Mouse (Mus musculus): ENCODE data around the gene Gab2. TPM values are rescaled to one million over a fixed set of nuclear protein-coding genes. Genes with fewer than 3 reads are reported as not detected.

Gab2 gene
- polyA plus RNA-seq, 1 experiment: 1.8 TPM

- no peak overlapping the region for H3K4me3 ChIP-seq (ENCODE audit: insufficient read depth, poor library complexity, severe bottlenecking)
- no peaks in the 10 kb centered on the region for H3K27me3 ChIP-seq (ENCODE audit: control insufficient read depth, insufficient read depth, insufficient read length)
- no peak for TF ChIP-seq CEBPB (IDR thresholded peaks at IDR 0.05; ENCODE audit: low read depth)
- no peak for TF ChIP-seq FOSL1 (IDR thresholded peaks at IDR 0.05; ENCODE audit: insufficient read depth, low read length, poor library complexity, severe bottlenecking)
- TF ChIP-seq USF1 (IDR thresholded peaks at IDR 0.05; ENCODE audit: low read depth): no peak
- no peak for TF ChIP-seq MYOG (IDR thresholded peaks at IDR 0.05; ENCODE audit: control insufficient read depth, extremely low read depth, insufficient read length)
- no peak for TF ChIP-seq MYOD1 (IDR thresholded peaks at IDR 0.05; ENCODE audit: control insufficient read depth, insufficient read length, low read depth)
- no peak for TF ChIP-seq MAX (IDR thresholded peaks at IDR 0.05)
- no peak for TF ChIP-seq CTCF (IDR thresholded peaks at IDR 0.05; ENCODE audit: control insufficient read depth, insufficient read depth, insufficient read length)
- no peak overlapping the region for H3ac ChIP-seq (ENCODE audit: control insufficient read depth, insufficient read length, low read depth)
- no peaks in the 10 kb centered on the region for H3K36me3 ChIP-seq (ENCODE audit: control insufficient read depth, insufficient read depth)
- H3K79me3 ChIP-seq (ENCODE audit: low read depth): no peaks in the 10 kb centered on the region
- no peaks in the 10 kb centered on the region for H3K79me2 ChIP-seq (ENCODE audit: control insufficient read depth, insufficient read depth)
These were observed 69.9 kb downstream of the Gab2 start for GRCm38 (mm10) chr7:97151082-97151813.

- Histone ChIP-seq H3K79me2 (ENCODE audit: control insufficient read depth, insufficient read depth) (no peaks in the 10 kb centered on the region), H3K4me3 (ENCODE audit: insufficient read depth, poor library complexity, severe bottlenecking) (no peak overlapping the region), H3K36me3 (ENCODE audit: control insufficient read depth, insufficient read depth) (no peaks in the 10 kb centered on the region), H3ac (ENCODE audit: control insufficient read depth, insufficient read length, low read depth) (no peak overlapping the region), H3K79me3 (ENCODE audit: low read depth) (no peaks in the 10 kb centered on the region), H3K27me3 (ENCODE audit: control insufficient read depth, insufficient read depth, insufficient read length) (no peaks in the 10 kb centered on the region)
- TF ChIP-seq CTCF (IDR thresholded peaks at IDR 0.05; ENCODE audit: control insufficient read depth, insufficient read depth, insufficient read length) (no peak), FOSL1 (IDR thresholded peaks at IDR 0.05; ENCODE audit: insufficient read depth, low read length, poor library complexity, severe bottlenecking) (no peak), MYOG (IDR thresholded peaks at IDR 0.05; ENCODE audit: control insufficient read depth, extremely low read depth, insufficient read length) (no peak), CEBPB (IDR thresholded peaks at IDR 0.05; ENCODE audit: low read depth) (no peak), USF1 (IDR thresholded peaks at IDR 0.05; ENCODE audit: low read depth) (no peak), MAX (IDR thresholded peaks at IDR 0.05) (no peak), MYOD1 (IDR thresholded peaks at IDR 0.05; ENCODE audit: control insufficient read depth, insufficient read length, low read depth) (no peak)
These were observed 73.5 kb downstream of the Gab2 start for GRCm38 (mm10) chr7:97154756-97155487.

- TF ChIP-seq FOSL1 (IDR thresholded peaks at IDR 0.05; ENCODE audit: insufficient read depth, low read length, poor library complexity, severe bottlenecking) (no peak), MAX (IDR thresholded peaks at IDR 0.05) (no peak), USF1 (IDR thresholded peaks at IDR 0.05; ENCODE audit: low read depth) (no peak), CTCF (IDR thresholded peaks at IDR 0.05; ENCODE audit: control insufficient read depth, insufficient read depth, insufficient read length) (no peak), MYOD1 (IDR thresholded peaks at IDR 0.05; ENCODE audit: control insufficient read depth, insufficient read length, low read depth) (no peak), MYOG (IDR thresholded peaks at IDR 0.05; ENCODE audit: control insufficient read depth, extremely low read depth, insufficient read length) (no peak), CEBPB (IDR thresholded peaks at IDR 0.05; ENCODE audit: low read depth) (no peak)
- Histone ChIP-seq H3K27me3 (ENCODE audit: control insufficient read depth, insufficient read depth, insufficient read length) (no peaks in the 10 kb centered on the region), H3K79me3 (ENCODE audit: low read depth) (no peaks in the 10 kb centered on the region), H3K79me2 (ENCODE audit: control insufficient read depth, insufficient read depth) (no peaks in the 10 kb centered on the region), H3ac (ENCODE audit: control insufficient read depth, insufficient read length, low read depth) (no peak overlapping the region), H3K4me3 (ENCODE audit: insufficient read depth, poor library complexity, severe bottlenecking) (no peak overlapping the region), H3K36me3 (ENCODE audit: control insufficient read depth, insufficient read depth) (no peaks in the 10 kb centered on the region)
These were observed 82.9 kb downstream of the Gab2 start for GRCm38 (mm10) chr7:97164261-97164660.

GRCm38 (mm10) chr7:97171089-97171488 is 89.7 kb downstream of the Gab2 start:
- Histone ChIP-seq H3K79me3 (ENCODE audit: low read depth) (no peaks in the 10 kb centered on the region), H3K27me3 (ENCODE audit: control insufficient read depth, insufficient read depth, insufficient read length) (no peaks in the 10 kb centered on the region), H3ac (ENCODE audit: control insufficient read depth, insufficient read length, low read depth) (no peak overlapping the region), H3K4me3 (ENCODE audit: insufficient read depth, poor library complexity, severe bottlenecking) (no peak overlapping the region), H3K36me3 (ENCODE audit: control insufficient read depth, insufficient read depth) (no peaks in the 10 kb centered on the region), H3K79me2 (ENCODE audit: control insufficient read depth, insufficient read depth) (no peaks in the 10 kb centered on the region)
- no peak for TF ChIP-seq CEBPB (IDR thresholded peaks at IDR 0.05; ENCODE audit: low read depth)
- no peak for TF ChIP-seq MYOG (IDR thresholded peaks at IDR 0.05; ENCODE audit: control insufficient read depth, extremely low read depth, insufficient read length)
- no peak for TF ChIP-seq MAX (IDR thresholded peaks at IDR 0.05)
- TF ChIP-seq USF1 (IDR thresholded peaks at IDR 0.05; ENCODE audit: low read depth): no peak
- no peak for TF ChIP-seq CTCF (IDR thresholded peaks at IDR 0.05; ENCODE audit: control insufficient read depth, insufficient read depth, insufficient read length)
- TF ChIP-seq MYOD1 (IDR thresholded peaks at IDR 0.05; ENCODE audit: control insufficient read depth, insufficient read length, low read depth): no peak
- TF ChIP-seq FOSL1 (IDR thresholded peaks at IDR 0.05; ENCODE audit: insufficient read depth, low read length, poor library complexity, severe bottlenecking): no peak

GRCm38 (mm10) chr7:97171719-97172118 is 90.3 kb downstream of the Gab2 start:
- no peaks in the 10 kb centered on the region for H3K79me3 ChIP-seq (ENCODE audit: low read depth)
- no peak for TF ChIP-seq MAX (IDR thresholded peaks at IDR 0.05)
- no peak for TF ChIP-seq FOSL1 (IDR thresholded peaks at IDR 0.05; ENCODE audit: insufficient read depth, low read length, poor library complexity, severe bottlenecking)
- TF ChIP-seq MYOD1 (IDR thresholded peaks at IDR 0.05; ENCODE audit: control insufficient read depth, insufficient read length, low read depth): no peak
- no peak for TF ChIP-seq CTCF (IDR thresholded peaks at IDR 0.05; ENCODE audit: control insufficient read depth, insufficient read depth, insufficient read length)
- no peaks in the 10 kb centered on the region for H3K27me3 ChIP-seq (ENCODE audit: control insufficient read depth, insufficient read depth, insufficient read length)
- H3K4me3 ChIP-seq (ENCODE audit: insufficient read depth, poor library complexity, severe bottlenecking): no peak overlapping the region
- no peaks in the 10 kb centered on the region for H3K79me2 ChIP-seq (ENCODE audit: control insufficient read depth, insufficient read depth)
- no peak overlapping the region for H3ac ChIP-seq (ENCODE audit: control insufficient read depth, insufficient read length, low read depth)
- no peaks in the 10 kb centered on the region for H3K36me3 ChIP-seq (ENCODE audit: control insufficient read depth, insufficient read depth)

Measured in C2C12 (cell line).